Mouse (Mus musculus): Measurements from ENCODE around the gene T2.

- TF ChIP-seq GATA1 (IDR thresholded peaks at IDR 0.05; ENCODE audit: low read length), result no peak
- no peak for TF ChIP-seq TAL1 (IDR thresholded peaks at IDR 0.05; ENCODE audit: low read length)
These were observed 91.9 kb downstream of the T2 start for GRCm38 (mm10) chr17:8447676-8448192.
